Mouse (Mus musculus): Measurements from ENCODE around the gene Tigit.

Tigit gene

GRCm38 (mm10) chr16:43663978-43664579 is at the start of gene Tigit:
Tigit (minus strand) TSS chr16:43664146.
- DNase-seq (ENCODE audit: low spot score in 2 of 2) = no peak

GRCm38 (mm10) chr16:43711361-43711760 is 47.4 kb upstream of the Tigit start:
- DNase-seq (ENCODE audit: low spot score in 2 of 2) = no peak

- DNase-seq (ENCODE audit: low spot score in 2 of 2) = peak in 1 of 2 experiments; percentile 34
Measured at GRCm38 (mm10) chr16:43710651-43711050, 46.7 kb upstream of the Tigit start.

- DNase-seq (ENCODE audit: low spot score in 2 of 2) = no peak
Measured at GRCm38 (mm10) chr16:43710134-43710475, 46.2 kb upstream of the Tigit start.

- no peak for DNase-seq (ENCODE audit: low spot score in 2 of 2)
Measured at GRCm38 (mm10) chr16:43709432-43710133, 45.6 kb upstream of the Tigit start.

GRCm38 (mm10) chr16:43709062-43709413 is 45.1 kb upstream of the Tigit start:
- DNase-seq (ENCODE audit: low spot score in 2 of 2) = no peak

GRCm38 (mm10) chr16:43708335-43709061 is 44.6 kb upstream of the Tigit start:
- no peak for DNase-seq (ENCODE audit: low spot score in 2 of 2)

GRCm38 (mm10) chr16:43701765-43702504 is 38.0 kb upstream of the Tigit start:
- peak in 1 of 2 experiments; percentile 3 for DNase-seq (ENCODE audit: low spot score in 2 of 2)

- no peak for DNase-seq (ENCODE audit: low spot score in 2 of 2)
Measured at GRCm38 (mm10) chr16:43700575-43700974, 36.6 kb upstream of the Tigit start.

GRCm38 (mm10) chr16:43698735-43699649 is 35.0 kb upstream of the Tigit start:
- no peak for DNase-seq (ENCODE audit: low spot score in 2 of 2)

- DNase-seq (ENCODE audit: low spot score in 2 of 2) = no peak
Measured at GRCm38 (mm10) chr16:43697772-43698171, 33.8 kb upstream of the Tigit start.

GRCm38 (mm10) chr16:43695852-43696251 is 31.9 kb upstream of the Tigit start:
- DNase-seq (ENCODE audit: low spot score in 2 of 2) = no peak

- DNase-seq (ENCODE audit: low spot score in 2 of 2) = no peak
Measured at GRCm38 (mm10) chr16:43694104-43694503, 30.2 kb upstream of the Tigit start.

GRCm38 (mm10) chr16:43692611-43693010 is 28.7 kb upstream of the Tigit start:
- no peak for DNase-seq (ENCODE audit: low spot score in 2 of 2)

- no peak for DNase-seq (ENCODE audit: low spot score in 2 of 2)
Measured at GRCm38 (mm10) chr16:43691741-43692140, 27.8 kb upstream of the Tigit start.

- DNase-seq (ENCODE audit: low spot score in 2 of 2) = no peak
Measured at GRCm38 (mm10) chr16:43690912-43691311, 27.0 kb upstream of the Tigit start.

GRCm38 (mm10) chr16:43690211-43690690 is 26.3 kb upstream of the Tigit start:
- no peak for DNase-seq (ENCODE audit: low spot score in 2 of 2)

GRCm38 (mm10) chr16:43687968-43688367 is 24.0 kb upstream of the Tigit start:
- no peak for DNase-seq (ENCODE audit: low spot score in 2 of 2)

GRCm38 (mm10) chr16:43674400-43674799 is 10.5 kb upstream of the Tigit start:
- no peak for DNase-seq (ENCODE audit: low spot score in 2 of 2)

- no peak for DNase-seq (ENCODE audit: low spot score in 2 of 2)
Measured at GRCm38 (mm10) chr16:43672697-43673096, 8.8 kb upstream of the Tigit start.

- DNase-seq (ENCODE audit: low spot score in 2 of 2) = no peak
Measured at GRCm38 (mm10) chr16:43671972-43672371, 8.0 kb upstream of the Tigit start.

Data from urinary bladder, postnatal 36 days (tissue).